Mouse (Mus musculus) lung, postnatal 0 days (tissue): Measurements from ENCODE around the gene Bag5.

Experiments used
- CTCF ChIP-seq: IDR thresholded peaks from 2 replicates; pipeline ENCODE4 v1.5.1; 2016; ENCODE audit warnings: antibody characterized with exemption, mild to moderate bottlenecking
- EP300 ChIP-seq: IDR thresholded peaks from 2 replicates; pipeline ENCODE4 v1.6.1; 2016; ENCODE audit warnings: antibody characterized with exemption, mild to moderate bottlenecking, control low read depth

DNA sequence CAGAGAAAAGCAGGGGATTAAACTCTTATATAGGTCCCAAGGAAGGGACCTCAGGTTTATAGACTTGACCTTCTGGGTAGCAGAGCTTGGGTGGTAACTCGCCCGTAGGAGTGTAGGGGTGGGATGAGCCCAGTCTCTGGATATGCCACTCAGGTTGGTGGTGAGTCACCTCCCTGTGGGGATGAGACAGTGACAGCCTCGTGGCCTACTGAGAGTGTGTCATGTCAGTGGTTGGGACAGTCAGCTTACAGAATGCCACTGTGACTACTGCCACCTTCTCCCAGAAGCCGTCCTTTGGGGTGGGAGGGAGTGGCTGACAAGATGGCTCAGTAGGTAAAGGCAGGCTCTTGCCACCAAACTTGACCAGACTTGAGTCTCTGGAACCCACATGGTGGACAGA is 26.7 kb downstream of the Bag5 start:
- TF ChIP-seq CTCF (no peak), EP300 (no peak)
